Mouse (Mus musculus) layer of hippocampus, adult 11-12 months (tissue): ENCODE measurements at regions not wholly inside any gene's neighbourhood (a gene's known extent, or its start where the extent isn't known, plus 50 kb on each side); places are given as distances from the start of the nearest gene placed in this dataset.

ENCODE experiments used
- DNase-seq: peaks from one replicate; pipeline ENCODE4 v3.0.0; 2022; ENCODE audit warnings: low spot score

DNA sequence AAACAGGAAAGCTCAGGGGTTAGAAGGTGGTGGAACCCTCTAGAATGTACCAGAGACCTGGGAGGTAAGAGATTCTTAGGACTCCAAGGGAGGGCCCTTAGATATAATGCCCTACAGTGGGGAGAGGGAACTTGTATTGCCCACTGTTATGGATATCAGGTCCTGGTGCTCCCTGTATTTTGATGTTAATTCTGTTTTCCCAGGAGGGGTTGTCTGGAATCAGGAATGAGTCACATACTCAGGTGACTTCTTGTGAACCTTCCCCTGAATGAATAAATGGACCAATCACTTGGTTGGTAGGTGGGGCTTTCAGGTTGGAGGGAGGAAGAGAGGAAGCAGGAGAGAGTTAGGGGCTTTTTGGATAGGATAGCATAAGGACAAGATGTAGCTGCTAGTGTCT, 533.8 kb upstream of the Htr2c start:
- DNase-seq, result no peak

GRCm38 (mm10) chrX:146459891-146460290, 502.4 kb upstream of the Htr2c start:
- DNase-seq, result peak; percentile 21

GRCm38 (mm10) chrX:146477581-146477980, 484.7 kb upstream of the Htr2c start:
- no peak for DNase-seq

DNA sequence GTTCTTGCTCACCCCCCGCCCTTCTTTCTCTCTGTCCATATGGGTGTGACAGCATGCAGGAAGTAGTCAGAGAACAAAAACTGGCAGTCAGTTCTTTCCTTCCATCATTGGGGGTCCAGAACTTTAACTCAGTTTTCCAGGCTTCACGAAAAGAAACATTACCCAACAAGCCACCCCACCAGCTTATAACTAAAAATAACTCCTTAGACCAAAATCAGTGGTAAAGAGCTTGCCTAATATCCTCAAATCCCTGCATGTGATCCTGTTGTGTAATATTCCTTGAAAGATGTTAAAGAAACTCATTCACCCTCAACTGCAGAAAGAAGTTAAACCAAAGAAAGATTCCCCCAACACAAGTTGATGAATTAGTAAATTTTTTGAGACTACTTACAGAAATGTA, 449.8 kb upstream of the Htr2c start:
- DNase-seq, result no peak

DNA sequence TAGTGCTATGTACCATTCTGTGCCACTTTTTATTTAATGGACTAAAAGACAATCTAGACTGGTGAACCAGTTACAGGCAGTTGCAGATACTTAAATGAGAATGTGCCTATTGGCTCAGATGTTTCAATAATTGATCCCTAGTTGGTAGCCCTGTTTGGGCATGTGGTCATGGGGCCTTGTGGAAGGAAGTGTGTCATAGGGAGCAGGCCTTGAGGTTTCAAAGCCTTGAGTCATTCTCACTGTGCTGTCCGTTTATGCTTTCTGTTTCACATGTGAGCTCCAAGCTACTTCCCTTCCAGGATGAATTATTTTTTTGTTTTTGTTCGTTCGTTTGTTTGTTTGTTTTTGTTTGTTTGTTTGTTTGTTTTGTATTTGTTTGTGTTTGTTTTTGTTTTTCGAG, 449.1 kb upstream of the Htr2c start:
- no peak for DNase-seq

GRCm38 (mm10) chrX:146528775-146529174, 433.5 kb upstream of the Htr2c start:
- DNase-seq, result no peak

GRCm38 (mm10) chrX:146537811-146538210, 424.5 kb upstream of the Htr2c start:
- DNase-seq, result no peak

- DNase-seq, result no peak
These were observed 403.7 kb upstream of the Htr2c start for GRCm38 (mm10) chrX:146558606-146559005.
